Mouse (Mus musculus) midbrain, embryonic 10.5 days (tissue): ENCODE data around the gene Kdf1. TPM values are rescaled to one million over a fixed set of nuclear protein-coding genes. Genes with fewer than 3 reads are reported as not detected.
A peak's percentile ranks its signal among the peaks of the same experiment; 100 is the strongest.
"Not testable (repeated sequence)": the region's sequence is repeated elsewhere in the genome, so short reads cannot be mapped to it uniquely, and the experiment has no call there.

Experiments used
- DNase-seq: peaks from one replicate; pipeline ENCODE4 v3.0.0-alpha.2; 2017; ENCODE audit warnings: low spot score
- H3K27ac ChIP-seq: fragments of 300-500 bp; sonication (generic); replicated peaks from 2 replicates; pipeline ENCODE4 v1.5.1; 2016; ENCODE audit warnings: mild to moderate bottlenecking
- H3K27me3 ChIP-seq: fragments of 300-500 bp; sonication (generic); 2 replicates; pipeline ENCODE4 v1.6.1; 2016; ENCODE audit warnings: low read depth, mild to moderate bottlenecking; ENCODE audit not compliant: poor library complexity, severe bottlenecking
- H3K36me3 ChIP-seq: fragments of 300-500 bp; sonication (generic); 2 replicates; pipeline ENCODE4 v1.6.1; 2016; ENCODE audit warnings: mild to moderate bottlenecking, moderate library complexity
- H3K4me1 ChIP-seq: fragments of 300-500 bp; sonication (generic); 2 replicates; pipeline ENCODE4 v1.6.1; 2016
- H3K4me3 ChIP-seq: fragments of 300-500 bp; sonication (generic); 2 replicates; pipeline ENCODE4 v1.5.1; 2016; ENCODE audit warnings: mild to moderate bottlenecking, moderate library complexity
- H3K9me3 ChIP-seq: fragments of 300-500 bp; sonication (generic); replicated peaks from 2 replicates; pipeline ENCODE4 v1.6.1; 2016; ENCODE audit warnings: mild to moderate bottlenecking
- WGBS: fragments of 180-500 bp; shearing (Covaris S2); methylation state at CpG from one replicate; pipeline ENCODE4 v1.1.7; 2016; 5-methylcytosine and 5-hydroxymethylcytosine counted together
- polyA plus RNA-seq: library from polyadenylated mRNA; unstranded; fragments of >200 nt; fragmentation: Nextera tagmentation; extraction: Ambion mirVana; gene quantifications from 2 replicates; pipeline ENCODE4 v1.2.1, GENCODE M21; 2016

Kdf1 gene
- polyA plus RNA-seq, 1 experiment from 2014 or later, result 1.3 TPM

DNA sequence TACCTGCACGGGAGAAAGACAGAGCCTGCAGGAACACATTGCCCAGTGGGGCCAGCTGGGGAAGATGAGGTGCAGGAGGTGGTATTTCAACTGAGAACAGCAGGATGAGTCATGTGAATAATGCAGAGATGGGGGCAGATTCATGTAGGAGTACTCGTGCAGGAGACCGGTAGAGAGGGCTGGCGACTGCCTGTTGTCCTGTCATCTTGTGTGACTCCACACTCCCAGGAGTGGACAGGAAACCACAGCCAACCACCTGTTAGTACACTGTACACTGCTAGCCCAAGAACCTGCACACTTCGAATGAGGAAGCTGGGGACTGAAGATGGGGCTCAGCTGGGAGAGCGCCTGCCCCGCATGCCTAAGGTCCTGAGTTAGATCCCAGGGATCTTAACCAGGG lies 17.2 kb upstream of the Kdf1 start:
- H3K27me3 ChIP-seq, result peaks cover 88% of the 10 kb centered on the region

DNA sequence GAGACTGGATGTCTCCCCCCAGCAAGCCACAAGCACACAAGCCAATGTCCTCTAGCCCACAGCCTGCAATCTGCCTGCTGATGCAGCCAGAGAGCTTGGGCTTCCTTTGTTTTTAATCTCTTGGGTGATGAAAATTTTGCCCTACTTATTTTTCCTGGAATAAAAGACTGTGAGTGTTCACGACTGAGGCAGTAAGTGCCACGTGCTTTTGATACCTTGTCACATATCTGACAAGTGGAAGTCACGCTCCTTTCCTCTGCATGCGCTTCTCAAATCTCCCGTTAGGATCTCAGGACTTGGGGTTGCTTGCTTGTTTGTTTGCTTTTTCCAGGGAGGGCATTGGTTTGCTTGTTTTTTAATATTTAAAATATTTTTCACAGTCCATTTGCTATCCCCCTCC lies 14.5 kb upstream of the Kdf1 start:
- Histone ChIP-seq H3K4me1 (no peaks in the 10 kb centered on the region), H3K27ac (no peak overlapping the region), H3K9me3 (no peaks in the 10 kb centered on the region), H3K36me3 (no peaks in the 10 kb centered on the region), H3K4me3 (no peak overlapping the region), H3K27me3 (peaks cover 67% of the 10 kb centered on the region)
- 64% methylated on average over 5 of the region's 5 CpGs for WGBS
- no peak for DNase-seq

More for the DNA sequence above, 17.2 kb upstream of the Kdf1 start:
- WGBS, result 65% methylated on average over 7 of the region's 7 CpGs
- DNase-seq, result no peak
- H3K27ac ChIP-seq, result no peak overlapping the region
- H3K4me1 ChIP-seq, result peaks cover 21% of the 10 kb centered on the region
- H3K36me3 ChIP-seq, result no peaks in the 10 kb centered on the region
- no peaks in the 10 kb centered on the region for H3K9me3 ChIP-seq
- no peak overlapping the region for H3K4me3 ChIP-seq

DNA sequence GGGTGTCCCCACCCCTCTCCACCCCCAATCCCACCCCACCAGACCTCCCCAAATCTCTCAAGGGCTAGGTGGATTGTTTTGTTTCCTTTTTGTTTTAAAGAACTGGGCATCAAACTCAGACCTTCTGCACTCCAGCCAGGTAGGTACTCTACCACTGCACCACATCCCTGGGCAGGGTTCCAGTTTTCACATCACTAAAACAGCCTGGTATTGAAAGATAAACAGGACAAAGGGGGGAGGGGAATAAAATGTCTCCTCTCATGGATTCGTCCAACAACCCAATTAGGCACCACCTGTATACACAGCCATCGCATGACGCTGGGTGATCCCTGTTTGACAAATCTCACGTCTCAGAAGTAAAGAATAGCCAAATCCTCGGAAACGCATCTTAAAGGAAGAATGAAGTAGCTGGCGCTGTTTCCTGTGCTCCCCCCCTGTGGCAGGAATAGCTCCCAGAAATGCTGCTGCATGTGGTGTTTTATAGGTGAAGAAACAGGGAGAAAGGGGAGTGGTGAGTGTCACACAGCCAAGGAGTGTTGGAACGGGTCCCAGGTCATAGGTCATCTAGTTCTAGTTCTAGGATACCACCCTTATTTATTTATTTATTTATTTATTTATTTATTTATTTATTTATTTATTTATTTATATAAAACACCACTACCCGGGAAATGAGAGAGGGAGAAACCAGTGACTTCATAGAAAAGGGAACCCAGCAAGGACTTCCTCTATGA lies 13.8 kb upstream of the Kdf1 start:
- no peak overlapping the region for H3K27ac ChIP-seq
- peaks cover 61% of the 10 kb centered on the region for H3K27me3 ChIP-seq
- H3K36me3 ChIP-seq, result no peaks in the 10 kb centered on the region
- no peaks in the 10 kb centered on the region for H3K9me3 ChIP-seq
- DNase-seq, result no peak
- no peaks in the 10 kb centered on the region for H3K4me1 ChIP-seq
- WGBS, result 78% methylated on average over 9 of the region's 9 CpGs
- no peak overlapping the region for H3K4me3 ChIP-seq

DNA sequence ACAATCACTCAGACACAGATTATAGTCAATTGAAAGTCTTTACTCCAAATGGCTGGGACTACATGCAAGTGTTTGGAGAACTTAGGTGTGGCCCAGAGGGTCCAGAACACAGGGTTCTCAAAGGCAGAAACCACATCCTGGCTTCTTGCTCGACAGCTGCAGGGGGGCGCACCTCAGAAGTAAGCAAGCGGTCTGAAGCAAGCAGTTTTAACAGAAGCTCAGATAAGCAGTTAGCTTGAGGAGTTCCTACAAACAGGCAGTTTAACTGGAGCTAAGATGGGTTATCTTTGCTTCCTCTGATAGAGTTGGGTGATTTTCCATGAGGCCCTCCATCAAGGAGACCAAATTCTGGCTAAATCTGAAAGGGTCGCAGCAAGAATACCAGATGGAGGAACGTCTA lies 12.2 kb upstream of the Kdf1 start:
- Histone ChIP-seq H3K27me3 (peaks cover 44% of the 10 kb centered on the region), H3K9me3 (no peaks in the 10 kb centered on the region), H3K27ac (no peak overlapping the region), H3K4me1 (no peaks in the 10 kb centered on the region), H3K36me3 (no peaks in the 10 kb centered on the region), H3K4me3 (no peak overlapping the region)
- 77% methylated on average over 5 of the region's 5 CpGs for WGBS
- DNase-seq, result no peak

DNA sequence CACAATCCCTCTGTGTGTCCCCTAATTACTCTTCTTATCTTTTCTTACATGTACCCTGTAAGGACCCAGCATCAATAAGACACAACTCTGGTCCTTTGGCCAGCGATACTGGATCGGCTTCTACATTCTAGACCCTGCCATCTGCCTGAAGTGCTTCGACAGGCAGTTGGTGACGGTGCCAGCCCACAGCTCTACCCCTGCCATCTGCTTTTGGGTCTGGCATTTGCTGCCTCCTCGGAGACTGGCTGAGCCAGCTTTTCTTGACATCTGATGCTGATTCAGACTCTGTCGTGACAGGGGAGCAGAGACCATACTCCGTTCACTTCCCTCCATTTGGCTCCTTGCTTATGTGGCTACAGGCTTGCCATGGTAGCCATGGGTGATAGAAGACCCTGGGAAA lies 9.8 kb upstream of the Kdf1 start:
- H3K27me3 ChIP-seq, result peaks cover 22% of the 10 kb centered on the region
- no peak overlapping the region for H3K4me3 ChIP-seq
- H3K36me3 ChIP-seq, result no peaks in the 10 kb centered on the region
- 87% methylated on average over 7 of the region's 7 CpGs for WGBS
- no peak for DNase-seq
- no peaks in the 10 kb centered on the region for H3K9me3 ChIP-seq
- H3K27ac ChIP-seq, result no peak overlapping the region
- 0 out of 2 replicates have a peak, but pooled peaks cover 3% of the 10 kb centered on the region for H3K4me1 ChIP-seq

DNA sequence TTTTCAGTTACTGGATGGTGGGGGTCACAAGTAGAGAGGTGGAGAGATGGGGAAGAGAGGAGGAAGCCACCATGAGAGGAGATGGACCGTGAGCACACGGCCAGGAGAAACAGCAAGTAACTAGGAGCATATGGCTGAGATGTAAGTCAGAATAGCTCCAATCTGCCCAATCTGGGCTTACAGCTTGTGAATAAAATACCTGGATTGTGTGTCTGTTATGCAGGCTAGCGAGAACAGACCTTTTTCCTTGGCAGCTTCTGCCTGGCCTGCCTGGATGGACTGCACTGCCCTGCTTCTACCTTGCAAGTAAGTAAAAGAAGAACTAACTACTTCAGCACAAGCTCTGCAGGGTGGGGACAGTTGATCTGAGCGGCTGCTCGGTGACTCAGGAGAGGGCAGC lies 7.7 kb upstream of the Kdf1 start:
- 81% methylated on average over 5 of the region's 5 CpGs for WGBS
- no peak overlapping the region for H3K4me3 ChIP-seq
- H3K36me3 ChIP-seq, result no peaks in the 10 kb centered on the region
- 0 out of 2 replicates have a peak, but pooled peaks cover 3% of the 10 kb centered on the region for H3K4me1 ChIP-seq
- H3K27ac ChIP-seq, result no peak overlapping the region
- no peaks in the 10 kb centered on the region for H3K9me3 ChIP-seq
- DNase-seq, result no peak
- peaks cover 12% of the 10 kb centered on the region for H3K27me3 ChIP-seq

DNA sequence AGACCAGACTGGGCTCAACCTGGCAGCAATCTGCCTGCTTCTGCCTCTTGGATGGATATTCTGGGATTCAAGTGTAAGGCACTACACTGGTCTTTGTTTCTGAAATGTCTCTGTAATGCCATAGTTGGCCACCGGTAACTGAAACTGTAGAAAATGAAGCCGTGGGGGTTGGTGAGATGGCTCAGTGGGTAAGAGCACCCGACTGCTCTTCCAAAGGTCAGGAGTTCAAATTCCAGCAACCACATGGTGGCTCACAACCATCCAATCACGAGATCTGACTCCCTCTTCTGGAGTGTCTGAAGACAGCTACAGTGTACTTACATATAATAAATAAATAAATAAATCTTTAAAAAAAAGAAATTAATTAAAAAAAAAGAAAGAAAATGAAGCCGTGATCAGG lies 6.3 kb upstream of the Kdf1 start:
- 58% methylated on average over 5 of the region's 5 CpGs for WGBS

DNA sequence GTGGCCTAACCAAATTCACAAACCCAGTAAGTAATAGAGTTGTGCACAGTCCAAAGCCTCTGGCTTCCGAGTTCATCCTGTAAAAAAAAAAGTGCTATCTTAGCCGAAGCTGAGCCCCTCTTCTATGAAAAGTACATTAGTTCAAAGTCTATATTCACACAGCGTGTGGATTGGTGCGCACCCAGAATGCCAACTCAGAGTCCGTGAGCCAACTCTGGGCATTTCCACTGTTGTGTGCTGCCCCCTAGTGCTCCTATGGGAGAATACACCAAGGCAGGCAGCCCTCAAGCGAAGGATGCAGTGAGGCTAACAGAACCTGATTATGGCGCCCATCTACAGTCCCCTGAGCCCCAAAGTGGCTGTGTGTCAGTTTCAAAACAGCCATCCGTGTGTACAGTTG lies 5.8 kb upstream of the Kdf1 start:
- Histone ChIP-seq H3K27me3 (peaks cover 13% of the 10 kb centered on the region), H3K27ac (no peak overlapping the region), H3K36me3 (no peaks in the 10 kb centered on the region), H3K4me3 (no peak overlapping the region), H3K9me3 (no peaks in the 10 kb centered on the region), H3K4me1 (0 out of 2 replicates have a peak, but pooled peaks cover 3% of the 10 kb centered on the region)
- peak; percentile 73 for DNase-seq
- WGBS, result 12% methylated on average over 8 of the region's 8 CpGs

More for the DNA sequence above, 6.3 kb upstream of the Kdf1 start:
- H3K27me3 ChIP-seq, H3K9me3 ChIP-seq, H3K4me1 ChIP-seq, DNase-seq, H3K36me3 ChIP-seq, H3K4me3 ChIP-seq, H3K27ac ChIP-seq: not testable (repeated sequence)

DNA sequence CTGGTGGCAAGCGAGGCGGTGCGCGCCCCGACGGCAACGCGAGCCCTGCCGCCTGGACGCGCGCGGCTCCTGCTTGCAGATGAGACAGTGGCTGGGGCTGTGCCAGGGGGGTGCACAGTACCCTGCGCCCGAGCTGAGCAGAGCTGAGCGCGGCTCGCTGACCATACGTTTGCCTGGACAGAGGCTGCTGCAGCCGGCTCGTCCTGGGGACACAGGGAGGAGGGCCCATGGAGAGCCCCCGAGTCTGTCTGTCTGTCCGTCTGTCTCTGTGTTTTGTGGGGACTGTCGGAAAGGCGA lies 554 bp downstream of the Kdf1 start:
- WGBS, result 7% methylated on average over 25 of the region's 25 CpGs
- DNase-seq, result no peak
- no peak overlapping the region; the same call in 1 of the 2 replicates for H3K27ac ChIP-seq
- H3K4me1 ChIP-seq, result peaks cover 8% of the 10 kb centered on the region
- H3K4me3 ChIP-seq, result peak overlapping the region; percentile 46
- H3K36me3 ChIP-seq, result no peaks in the 10 kb centered on the region
- H3K9me3 ChIP-seq, result no peaks in the 10 kb centered on the region
- peaks cover 51% of the 10 kb centered on the region for H3K27me3 ChIP-seq

DNA sequence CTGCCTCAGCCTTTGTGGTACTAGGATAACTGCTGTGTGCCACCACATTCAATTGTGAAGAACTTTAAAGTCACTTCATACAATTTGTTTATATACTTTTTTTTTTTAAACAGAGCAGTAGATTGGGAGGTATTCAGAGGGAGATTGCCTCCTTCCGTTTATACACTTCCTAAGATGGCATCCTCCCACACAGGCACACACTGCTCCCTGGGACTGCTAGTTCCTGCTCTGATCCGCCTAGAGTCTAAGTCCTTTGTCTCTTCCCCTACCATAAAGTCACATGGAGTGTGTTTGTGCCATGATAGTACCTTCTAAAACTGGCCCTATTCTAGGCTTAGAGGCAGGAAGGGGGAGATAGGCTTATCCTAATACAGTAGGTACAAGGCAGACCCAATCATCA lies 2.7 kb downstream of the Kdf1 start:
- H3K9me3 ChIP-seq, result no peaks in the 10 kb centered on the region
- H3K27me3 ChIP-seq, result peaks cover 51% of the 10 kb centered on the region
- no peak for DNase-seq
- WGBS, result 81% methylated on average over 2 of the region's 2 CpGs
- no peak overlapping the region for H3K27ac ChIP-seq
- peaks cover 8% of the 10 kb centered on the region for H3K4me1 ChIP-seq
- no peak overlapping the region for H3K4me3 ChIP-seq
- 0 out of 2 replicates have a peak, but pooled peaks cover 3% of the 10 kb centered on the region for H3K36me3 ChIP-seq

DNA sequence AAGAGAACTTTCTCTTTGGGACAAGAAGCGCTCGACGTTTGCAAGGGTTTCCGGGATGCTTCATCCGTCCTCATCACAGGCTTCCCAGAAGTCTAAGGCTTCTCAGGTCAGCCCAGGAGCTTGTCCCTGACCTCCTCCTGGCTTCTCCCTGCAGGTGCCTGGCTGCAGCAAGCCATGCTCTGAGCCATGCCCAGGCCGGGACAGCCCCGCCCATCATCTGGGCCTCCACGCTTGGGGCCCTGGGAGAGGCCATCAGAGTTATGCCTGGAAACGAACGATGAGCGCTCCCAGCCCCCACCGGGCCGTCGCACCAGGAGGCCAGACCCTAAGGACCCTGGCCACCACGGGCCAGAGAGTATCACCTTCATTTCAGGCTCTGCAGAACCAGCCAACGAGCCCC lies 9.0 kb downstream of the Kdf1 start:
- 0 out of 2 replicates have a peak overlapping the region, but pooled peaks have one; percentile 1 for H3K27ac ChIP-seq
- no peak overlapping the region for H3K4me3 ChIP-seq
- DNase-seq, result no peak
- H3K36me3 ChIP-seq, result peaks cover 63% of the 10 kb centered on the region
- H3K9me3 ChIP-seq, result no peaks in the 10 kb centered on the region
- 74% methylated on average over 16 of the region's 16 CpGs for WGBS
- H3K4me1 ChIP-seq, result 0 out of 2 replicates have a peak, but pooled peaks cover 2% of the 10 kb centered on the region
- H3K27me3 ChIP-seq, result no peaks in the 10 kb centered on the region

DNA sequence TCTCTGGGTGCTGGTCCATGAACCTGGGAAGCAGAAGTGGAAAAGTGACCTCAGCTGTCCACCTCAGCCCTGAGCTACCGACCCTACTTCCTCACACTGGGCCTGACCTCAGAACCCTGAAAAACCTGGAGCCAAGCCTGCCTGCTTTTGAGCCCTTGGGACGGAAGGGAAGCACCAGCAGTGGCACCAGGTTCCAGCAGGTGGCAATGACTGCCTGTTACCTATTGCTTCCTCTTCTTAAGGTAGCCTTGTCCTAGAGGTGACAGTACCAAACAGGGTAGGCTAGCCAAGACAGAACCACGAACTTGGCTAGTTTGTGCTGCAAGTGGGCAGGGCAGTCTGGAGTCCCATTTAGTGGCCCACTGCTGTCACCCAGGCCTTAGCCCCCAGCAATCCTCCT lies 14.0 kb downstream of the Kdf1 start:
- peaks cover 99% of the 10 kb centered on the region for H3K36me3 ChIP-seq
- 87% methylated on average over 3 of the region's 3 CpGs for WGBS

DNA sequence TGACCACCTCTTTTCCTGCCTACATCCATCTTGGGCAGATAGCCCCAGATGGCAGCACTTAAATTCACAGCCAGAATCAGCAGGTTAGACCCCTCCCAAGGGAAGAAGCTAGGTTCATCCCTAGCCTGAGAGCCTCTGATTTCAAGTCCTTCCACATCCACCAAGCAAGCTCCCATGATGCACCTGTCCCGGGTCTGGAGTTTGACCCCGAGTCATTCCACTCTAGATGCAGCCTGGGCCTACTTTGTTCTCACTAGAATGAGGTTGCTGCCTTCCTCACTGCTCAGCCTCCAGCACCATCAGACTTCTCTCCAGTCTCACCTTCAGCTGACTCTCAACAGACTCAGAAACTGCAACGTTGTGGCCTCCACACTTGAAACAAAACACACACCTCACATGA lies 17.3 kb downstream of the Kdf1 start:
- H3K27ac ChIP-seq, result no peak overlapping the region
- H3K4me3 ChIP-seq, result no peak overlapping the region
- DNase-seq, result no peak
- peaks cover 100% of the 10 kb centered on the region for H3K36me3 ChIP-seq
- H3K27me3 ChIP-seq, result no peaks in the 10 kb centered on the region
- no peaks in the 10 kb centered on the region for H3K9me3 ChIP-seq
- WGBS, result 93% methylated on average over 3 of the region's 3 CpGs
- no peaks in the 10 kb centered on the region for H3K4me1 ChIP-seq

More for the DNA sequence above, 14.0 kb downstream of the Kdf1 start:
- H3K9me3 ChIP-seq, result no peaks in the 10 kb centered on the region
- H3K4me3 ChIP-seq, result no peak overlapping the region
- no peaks in the 10 kb centered on the region for H3K27me3 ChIP-seq
- no peak overlapping the region for H3K27ac ChIP-seq
- no peak for DNase-seq
- H3K4me1 ChIP-seq, result 0 out of 2 replicates have a peak, but pooled peaks cover 2% of the 10 kb centered on the region
